Mouse (Mus musculus) neural tube, embryonic 13.5 days (tissue): ENCODE data around the gene Ttc38. TPM values are rescaled to one million over a fixed set of nuclear protein-coding genes. Genes with fewer than 3 reads are reported as not detected.

Experiments used
- ATAC-seq: fragments of 200-750 bp; cut with Nextera tagmentation; 2 replicates; pipeline ENCODE4 v1.8.0; 2017; ENCODE audit warnings: low read depth, mild to moderate bottlenecking, moderate TSS enrichment, moderate library complexity
- H3K27ac ChIP-seq: fragments of 300-500 bp; sonication (generic); replicated peaks from 2 replicates; pipeline ENCODE4 v1.5.1; 2015; ENCODE audit warnings: moderate library complexity, mild to moderate bottlenecking, inconsistent platforms
- H3K27me3 ChIP-seq: fragments of 300-500 bp; sonication (generic); 2 replicates; pipeline ENCODE4 v1.6.1; 2015; ENCODE audit warnings: mild to moderate bottlenecking, inconsistent platforms
- H3K36me3 ChIP-seq: fragments of 300-500 bp; sonication (generic); 2 replicates; pipeline ENCODE4 v1.6.1; 2015; ENCODE audit warnings: mild to moderate bottlenecking, inconsistent platforms
- H3K4me1 ChIP-seq: fragments of 300-500 bp; sonication (generic); replicated peaks from 2 replicates; pipeline ENCODE4 v1.6.1; 2015; ENCODE audit warnings: inconsistent platforms
- H3K4me2 ChIP-seq: fragments of 300-500 bp; sonication (generic); 2 replicates; pipeline ENCODE4 v1.6.1; 2015; ENCODE audit warnings: inconsistent platforms, mild to moderate bottlenecking, moderate library complexity
- H3K4me3 ChIP-seq: fragments of 300-500 bp; sonication (generic); 2 replicates; pipeline ENCODE4 v1.5.1; 2015; ENCODE audit warnings: mild to moderate bottlenecking, inconsistent platforms
- H3K9ac ChIP-seq: fragments of 300-500 bp; sonication (generic); 2 replicates; pipeline ENCODE4 v1.6.1; 2015; ENCODE audit warnings: moderate library complexity, mild to moderate bottlenecking, inconsistent platforms
- H3K9me3 ChIP-seq: fragments of 300-500 bp; sonication (generic); 2 replicates; pipeline ENCODE4 v1.6.1; 2016; ENCODE audit warnings: inconsistent platforms
- WGBS: fragments of 180-500 bp; shearing (Covaris S2); methylation state at CpG from one replicate; pipeline ENCODE4 v1.1.7; 2015; 5-methylcytosine and 5-hydroxymethylcytosine counted together
- polyA plus RNA-seq: library from polyadenylated mRNA; unstranded; fragments of >200 nt; fragmentation: Nextera tagmentation; extraction: Ambion mirVana; gene quantifications from 2 replicates; pipeline ENCODE4 v1.2.1, GENCODE M21; 2015

The Ttc38 gene
- polyA plus RNA-seq, 1 experiment from 2014 or later = 3.9 TPM

DNA sequence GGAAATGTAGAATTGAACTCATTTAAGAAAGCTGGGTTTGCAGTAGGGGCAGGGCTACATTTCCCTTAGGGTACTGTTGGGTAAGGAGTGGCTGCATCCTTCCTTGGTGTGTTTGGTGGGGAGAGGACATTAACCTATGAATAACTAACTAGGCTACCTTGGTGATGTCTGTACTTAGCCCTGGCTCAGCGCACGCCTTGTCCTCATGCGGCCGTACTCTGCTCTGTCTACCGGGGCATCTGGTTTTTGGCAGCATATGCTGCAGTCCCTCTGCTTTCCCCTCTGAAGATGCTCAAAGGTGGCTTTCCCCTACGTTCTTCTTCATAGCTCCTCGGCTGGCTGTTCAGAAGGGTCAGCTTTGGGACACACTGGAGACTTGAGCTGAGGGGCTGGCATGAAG, 45.2 kb downstream of the Ttc38 start:
- H3K36me3 ChIP-seq = peaks cover 17% of the 10 kb centered on the region
- no peak overlapping the region for H3K4me3 ChIP-seq
- WGBS = 94% methylated on average over 7 of the region's 7 CpGs
- no peaks in the 10 kb centered on the region for H3K27me3 ChIP-seq
- H3K4me2 ChIP-seq = no peak overlapping the region
- H3K9me3 ChIP-seq = no peaks in the 10 kb centered on the region
- H3K4me1 ChIP-seq = peaks cover 26% of the 10 kb centered on the region
- no peak for ATAC-seq
- H3K9ac ChIP-seq = no peak overlapping the region
- no peak overlapping the region for H3K27ac ChIP-seq

DNA sequence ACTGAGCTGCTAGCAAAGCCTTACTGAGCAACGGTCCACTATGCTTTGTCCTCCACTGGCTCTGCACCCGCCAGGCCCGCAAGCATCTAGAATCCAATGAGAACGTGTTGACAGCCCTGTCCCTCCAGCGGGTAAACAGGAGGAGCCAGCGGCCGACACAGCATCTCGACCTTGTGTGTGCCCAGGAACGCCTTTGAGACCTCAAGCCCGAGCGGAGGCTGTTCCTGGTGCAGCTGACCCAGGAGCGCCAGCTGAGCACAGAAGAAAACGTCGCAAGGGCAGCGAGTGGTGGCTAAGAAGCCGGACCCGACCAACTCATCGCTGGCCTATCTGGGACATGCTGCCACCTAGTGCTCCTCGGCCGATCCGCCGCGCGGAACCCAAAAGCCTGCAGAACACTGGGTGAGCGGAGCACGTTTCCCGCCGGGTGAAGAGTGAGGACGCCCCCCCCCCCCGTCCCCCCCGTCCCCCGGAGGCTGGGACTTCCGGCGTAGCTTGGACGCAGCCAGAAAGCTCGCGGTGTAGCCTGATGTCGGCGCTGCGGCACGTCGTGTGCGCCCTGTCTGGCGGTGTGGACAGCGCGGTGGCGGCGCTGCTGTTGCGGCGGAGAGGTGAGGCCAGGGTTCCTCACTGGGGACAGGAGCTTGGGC, 46.9 kb downstream of the Ttc38 start, which contains the start of gene Trmu:
Gene Trmu (plus strand): TSS at position 465 of the 650 bp plus-strand sequence.
- no peaks in the 10 kb centered on the region for H3K9me3 ChIP-seq
- ATAC-seq = peak; percentile 95
- 1% methylated on average over 49 of the region's 50 CpGs for WGBS
- H3K9ac ChIP-seq = peak within 1 kb of the TSS; percentile 89
- H3K4me1 ChIP-seq = peaks cover 26% of the 10 kb centered on the region
- H3K27me3 ChIP-seq = no peaks in the 10 kb centered on the region
- H3K36me3 ChIP-seq = peaks cover 29% of the 10 kb centered on the region
- peak within 1 kb of the TSS; percentile 91 for H3K27ac ChIP-seq
- peak within 1 kb of the TSS; percentile 91 for H3K4me2 ChIP-seq
- H3K4me3 ChIP-seq = peak within 1 kb of the TSS; percentile 75

- no peaks in the 10 kb centered on the region for H3K9me3 ChIP-seq
- H3K27me3 ChIP-seq = no peaks in the 10 kb centered on the region
- ATAC-seq = peak; percentile 12; the same call in 1 of the 2 replicates
- peak overlapping the region; percentile 89 for H3K9ac ChIP-seq
- H3K27ac ChIP-seq = peak overlapping the region; percentile 90
- peak overlapping the region; percentile 91 for H3K4me2 ChIP-seq
- peak overlapping the region; percentile 75 for H3K4me3 ChIP-seq
- peaks cover 34% of the 10 kb centered on the region for H3K36me3 ChIP-seq
- peaks cover 26% of the 10 kb centered on the region for H3K4me1 ChIP-seq
- 1% methylated on average over 18 of the region's 18 CpGs for WGBS
Observed at GRCm38 (mm10) chr15:85879498-85879895, 47.4 kb downstream of the Ttc38 start.

DNA sequence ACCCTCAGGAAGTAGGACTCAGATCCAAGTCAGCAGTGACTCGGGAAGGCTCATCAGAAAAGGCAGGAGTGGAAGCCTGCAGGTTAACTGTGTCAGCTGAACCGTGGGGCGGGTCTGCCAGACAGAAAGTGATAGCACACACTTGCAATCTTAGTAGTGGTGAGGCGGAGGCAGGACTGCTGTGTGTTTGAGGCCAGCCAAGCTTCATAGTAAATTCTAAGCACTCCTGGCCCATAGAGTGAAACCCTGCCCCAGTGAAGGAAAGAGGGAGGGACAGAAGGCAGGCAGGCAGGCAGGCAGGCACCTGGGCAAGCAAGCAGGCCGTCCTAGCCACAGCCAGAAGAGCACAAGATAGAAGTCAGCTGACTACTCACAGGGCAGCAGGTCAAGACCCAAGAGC, 53.5 kb downstream of the Ttc38 start:
- no peaks in the 10 kb centered on the region for H3K27me3 ChIP-seq
- H3K27ac ChIP-seq = no peak overlapping the region
- ATAC-seq = no peak
- peaks cover 71% of the 10 kb centered on the region for H3K36me3 ChIP-seq
- H3K9ac ChIP-seq = no peak overlapping the region
- WGBS = 86% methylated on average over 5 of the region's 5 CpGs
- H3K4me2 ChIP-seq = no peak overlapping the region
- no peak overlapping the region for H3K4me3 ChIP-seq
- H3K9me3 ChIP-seq = no peaks in the 10 kb centered on the region
- H3K4me1 ChIP-seq = peaks cover 4% of the 10 kb centered on the region

- H3K9ac ChIP-seq = no peak overlapping the region
- peaks cover 28% of the 10 kb centered on the region for H3K4me1 ChIP-seq
- WGBS = 94% methylated on average over 4 of the region's 4 CpGs
- no peaks in the 10 kb centered on the region for H3K9me3 ChIP-seq
- ATAC-seq = no peak
- peaks cover 80% of the 10 kb centered on the region for H3K36me3 ChIP-seq
- no peak overlapping the region for H3K4me3 ChIP-seq
- no peak overlapping the region for H3K4me2 ChIP-seq
- H3K27ac ChIP-seq = no peak overlapping the region
- no peaks in the 10 kb centered on the region for H3K27me3 ChIP-seq
Observed at GRCm38 (mm10) chr15:85889235-85889634, 57.1 kb downstream of the Ttc38 start.

DNA sequence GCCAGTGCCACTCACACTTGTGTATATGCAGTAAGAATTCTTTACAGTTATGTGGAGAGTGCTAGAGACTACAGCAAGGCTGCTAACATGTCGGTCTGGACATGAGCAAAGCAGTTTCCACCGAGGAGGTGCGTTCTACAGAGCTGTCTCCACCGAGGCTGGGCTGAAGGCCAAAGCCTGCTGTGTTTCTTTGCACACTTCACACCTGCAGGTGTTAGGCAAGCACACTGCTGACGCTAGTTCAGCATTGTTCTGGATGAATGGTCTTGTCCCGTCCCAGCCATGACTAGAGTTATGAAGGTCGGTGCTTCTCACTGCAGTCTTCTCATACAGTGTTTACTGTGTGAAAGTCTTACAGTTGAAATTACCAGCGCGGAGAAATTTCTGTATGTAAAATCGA, 59.9 kb downstream of the Ttc38 start:
- peaks cover 31% of the 10 kb centered on the region for H3K4me1 ChIP-seq
- H3K36me3 ChIP-seq = peaks cover 79% of the 10 kb centered on the region
- no peak overlapping the region for H3K4me2 ChIP-seq
- WGBS = 24% methylated on average over 10 of the region's 10 CpGs
- H3K4me3 ChIP-seq = no peak overlapping the region
- peak; percentile 48; the same call in 1 of the 2 replicates for ATAC-seq
- no peaks in the 10 kb centered on the region for H3K27me3 ChIP-seq
- H3K9me3 ChIP-seq = no peaks in the 10 kb centered on the region
- no peak overlapping the region for H3K9ac ChIP-seq
- H3K27ac ChIP-seq = peak overlapping the region; percentile 88

DNA sequence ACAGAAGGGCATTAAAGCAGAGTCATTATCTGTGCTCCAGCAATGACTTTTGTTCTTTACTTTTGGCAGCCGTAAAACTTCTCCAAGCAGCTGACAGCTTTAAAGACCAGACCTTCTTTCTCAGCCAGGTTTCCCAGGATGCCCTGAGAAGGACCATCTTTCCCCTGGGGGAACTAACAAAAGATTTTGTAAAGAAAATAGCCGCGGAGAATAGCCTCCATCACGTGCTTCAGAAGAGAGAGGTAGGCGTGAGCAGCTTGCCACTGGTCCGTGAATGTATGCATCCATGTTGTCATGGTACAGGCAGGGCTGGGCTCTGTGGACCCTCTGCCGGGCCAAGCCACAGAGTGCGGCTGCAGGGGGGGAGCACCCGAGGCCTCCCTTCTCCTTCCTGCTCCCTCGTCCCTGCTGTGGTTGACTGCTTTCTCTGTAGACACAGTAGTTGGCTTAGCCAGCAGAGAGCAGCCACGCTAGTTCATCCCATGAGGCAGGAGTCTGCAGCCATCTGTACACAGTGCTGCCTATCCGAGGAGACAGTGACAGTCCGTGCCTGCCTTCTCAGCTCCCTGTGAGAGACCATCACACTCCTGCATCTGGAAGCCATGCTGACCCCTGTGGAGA, 60.5 kb downstream of the Ttc38 start:
- Histone ChIP-seq H3K9ac (peak overlapping the region; percentile 50), H3K4me2 (peak overlapping the region; percentile 20), H3K27me3 (no peaks in the 10 kb centered on the region), H3K4me1 (peaks cover 31% of the 10 kb centered on the region), H3K36me3 (peaks cover 85% of the 10 kb centered on the region), H3K9me3 (no peaks in the 10 kb centered on the region), H3K27ac (peak overlapping the region; percentile 88), H3K4me3 (no peak overlapping the region)
- peak; percentile 88 for ATAC-seq
- 12% methylated on average over 13 of the region's 13 CpGs for WGBS

- H3K9ac ChIP-seq = no peak overlapping the region
- H3K27ac ChIP-seq = peak overlapping the region; percentile 88
- no peaks in the 10 kb centered on the region for H3K9me3 ChIP-seq
- WGBS = 89% methylated on average over 7 of the region's 7 CpGs
- no peak for ATAC-seq
- peaks cover 31% of the 10 kb centered on the region for H3K4me1 ChIP-seq
- no peaks in the 10 kb centered on the region for H3K27me3 ChIP-seq
- H3K36me3 ChIP-seq = peaks cover 87% of the 10 kb centered on the region
- H3K4me2 ChIP-seq = no peak overlapping the region
- H3K4me3 ChIP-seq = no peak overlapping the region
Observed at GRCm38 (mm10) chr15:85893871-85894270, 61.8 kb downstream of the Ttc38 start.

GRCm38 (mm10) chr15:85896284-85896683, 64.2 kb downstream of the Ttc38 start:
- 16% methylated on average over 8 of the region's 8 CpGs for WGBS
- no peak overlapping the region for H3K9ac ChIP-seq

DNA sequence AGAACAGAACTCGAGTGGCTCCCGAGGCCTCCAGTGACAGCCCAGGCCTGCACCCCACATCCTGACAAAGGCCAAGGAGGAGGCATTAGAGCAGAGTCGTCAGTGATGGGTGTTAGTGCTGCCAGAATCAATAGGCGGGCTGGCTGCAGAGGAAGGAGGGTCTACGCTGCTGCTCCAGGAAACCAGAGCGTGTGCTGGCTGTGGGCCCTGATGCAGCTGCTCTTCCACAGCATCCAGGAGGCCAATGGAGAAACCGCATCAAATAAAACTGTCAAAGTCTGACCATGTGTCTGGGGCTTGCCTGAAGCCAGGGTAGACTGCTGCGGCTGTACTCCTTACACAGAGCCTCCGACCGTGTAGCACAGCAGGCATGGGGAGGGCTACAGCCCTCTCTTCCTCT, 65.0 kb downstream of the Ttc38 start:
- Histone ChIP-seq H3K9ac (0 out of 2 replicates have a peak overlapping the region, but pooled peaks have one; percentile 22), H3K4me2 (no peak overlapping the region), H3K4me3 (no peak overlapping the region), H3K9me3 (no peaks in the 10 kb centered on the region), H3K27ac (no peak overlapping the region), H3K27me3 (no peaks in the 10 kb centered on the region), H3K4me1 (peaks cover 30% of the 10 kb centered on the region), H3K36me3 (peaks cover 88% of the 10 kb centered on the region)
- 79% methylated on average over 10 of the region's 10 CpGs for WGBS
- no peak for ATAC-seq

More at GRCm38 (mm10) chr15:85896284-85896683, 64.2 kb downstream of the Ttc38 start:
- Histone ChIP-seq H3K27me3 (no peaks in the 10 kb centered on the region), H3K36me3 (peaks cover 86% of the 10 kb centered on the region), H3K4me2 (no peak overlapping the region), H3K9me3 (no peaks in the 10 kb centered on the region), H3K4me1 (peaks cover 38% of the 10 kb centered on the region), H3K27ac (no peak overlapping the region), H3K4me3 (no peak overlapping the region)
- ATAC-seq = no peak

DNA sequence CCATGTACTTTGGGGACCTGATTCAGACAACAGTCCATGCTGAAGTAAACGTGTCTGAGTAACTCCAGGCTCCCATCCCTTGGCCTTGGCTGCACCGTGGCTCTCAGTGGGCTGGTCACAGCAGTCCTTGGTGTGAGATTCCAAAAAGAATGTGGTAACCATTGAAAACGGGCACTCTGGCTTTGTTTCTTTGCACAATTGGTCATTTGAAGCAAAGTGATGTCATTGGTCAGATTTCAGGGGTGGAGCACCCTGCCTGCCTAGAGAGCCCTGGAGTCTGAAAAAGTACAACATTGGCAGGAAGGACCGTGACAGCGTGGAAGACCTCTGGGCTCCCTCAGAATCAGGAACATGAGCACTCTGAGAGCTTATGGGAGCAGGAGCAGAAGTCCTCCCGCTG, 67.3 kb downstream of the Ttc38 start:
- Histone ChIP-seq H3K4me1 (peaks cover 8% of the 10 kb centered on the region), H3K36me3 (peaks cover 70% of the 10 kb centered on the region), H3K9me3 (no peaks in the 10 kb centered on the region), H3K27ac (0 out of 2 replicates have a peak overlapping the region, but pooled peaks have one; percentile 3), H3K9ac (no peak overlapping the region), H3K27me3 (no peaks in the 10 kb centered on the region), H3K4me3 (no peak overlapping the region), H3K4me2 (no peak overlapping the region)
- 49% methylated on average over 6 of the region's 6 CpGs for WGBS
- no peak for ATAC-seq

- H3K27ac ChIP-seq = 0 out of 2 replicates have a peak overlapping the region, but pooled peaks have one; percentile 3
- no peaks in the 10 kb centered on the region for H3K27me3 ChIP-seq
- peaks cover 60% of the 10 kb centered on the region for H3K36me3 ChIP-seq
- no peak overlapping the region for H3K9ac ChIP-seq
- ATAC-seq = no peak
- no peaks in the 10 kb centered on the region for H3K9me3 ChIP-seq
- no peak overlapping the region for H3K4me2 ChIP-seq
- H3K4me3 ChIP-seq = no peak overlapping the region
- WGBS = 85% methylated on average over 8 of the region's 8 CpGs
- peaks cover 6% of the 10 kb centered on the region; the same call in 1 of the 2 replicates for H3K4me1 ChIP-seq
Observed at GRCm38 (mm10) chr15:85900318-85900717, 68.2 kb downstream of the Ttc38 start.
